Mouse (Mus musculus): Measurements from ENCODE around the gene Man1b1. TPM values are rescaled to one million over a fixed set of nuclear protein-coding genes. Genes with fewer than 3 reads are reported as not detected.

Man1b1 gene
- polyA plus RNA-seq, 1 experiment from 2014 or later: 53.2 TPM

- no peaks in the 10 kb centered on the region for H3K9me3 ChIP-seq (replicated peaks)
- H3K9ac ChIP-seq: no peak overlapping the region
- H3K27ac ChIP-seq: no peak overlapping the region
- peaks cover 35% of the 10 kb centered on the region for H3K4me1 ChIP-seq
- no peak for ATAC-seq (replicated peaks; ENCODE audit: low FRiP score)
- 18% methylated on average over 16 of the region's 16 CpGs for WGBS
- peak overlapping the region; percentile 52 for H3K4me2 ChIP-seq
- no peaks in the 10 kb centered on the region for H3K36me3 ChIP-seq
- peaks cover 91% of the 10 kb centered on the region for H3K27me3 ChIP-seq
- H3K4me3 ChIP-seq (replicated peaks): peak overlapping the region; percentile 15; the same call in 1 of the 2 replicates
Observed at GRCm38 (mm10) chr2:25400291-25400690, 68.2 kb downstream of the Man1b1 start.

- Histone ChIP-seq H3K9ac (no peak overlapping the region), H3K9me3 (replicated peaks) (no peaks in the 10 kb centered on the region), H3K4me3 (replicated peaks) (peak overlapping the region; percentile 15; the same call in 1 of the 2 replicates), H3K4me1 (peaks cover 30% of the 10 kb centered on the region), H3K27me3 (peaks cover 86% of the 10 kb centered on the region), H3K36me3 (no peaks in the 10 kb centered on the region), H3K4me2 (peak overlapping the region; percentile 52), H3K27ac (no peak overlapping the region)
- no peak for ATAC-seq (replicated peaks; ENCODE audit: low FRiP score)
- WGBS: 2% methylated on average over 17 of the region's 17 CpGs
Observed at GRCm38 (mm10) chr2:25400764-25401163, 68.6 kb downstream of the Man1b1 start.

Other genes with a start within 250 kb of the Man1b1 start
- gene Noxa1, start 237.2 kb upstream of the Man1b1 start, polyA plus RNA-seq (2015; fragmentation: Nextera tagmentation; extraction: Ambion mirVana): 0.77 and 1.1 TPM in 2 replicates
- gene Nrarp, start 151.6 kb upstream of the Man1b1 start, polyA plus RNA-seq (2015; fragmentation: Nextera tagmentation; extraction: Ambion mirVana): 21.8 and 23.7 TPM in 2 replicates
- gene Tor4a, start 135.5 kb upstream of the Man1b1 start, polyA plus RNA-seq (2015; fragmentation: Nextera tagmentation; extraction: Ambion mirVana): 11.7 and 14.1 TPM in 2 replicates
- gene Nelfb, start 120.8 kb upstream of the Man1b1 start, polyA plus RNA-seq (2015; fragmentation: Nextera tagmentation; extraction: Ambion mirVana): 114 and 124 TPM in 2 replicates
- 0.23 and 0.55 TPM in 2 replicates for gene Stpg3, start 117.7 kb upstream of the Man1b1 start, polyA plus RNA-seq (2015; fragmentation: Nextera tagmentation; extraction: Ambion mirVana)
- 1.4 and 1.9 TPM in 2 replicates for gene Fam166a, start 113.6 kb upstream of the Man1b1 start, polyA plus RNA-seq (2015; fragmentation: Nextera tagmentation; extraction: Ambion mirVana)
- 555 and 581 TPM in 2 replicates for gene Tubb4b, start 107.6 kb upstream of the Man1b1 start, polyA plus RNA-seq (2015; fragmentation: Nextera tagmentation; extraction: Ambion mirVana)
- 0.78 and 0.99 TPM in 2 replicates for gene Slc34a3, start 98.0 kb upstream of the Man1b1 start, polyA plus RNA-seq (2015; fragmentation: Nextera tagmentation; extraction: Ambion mirVana)
- 0.31 and 0.41 TPM in 2 replicates for gene Rnf224, start 95.6 kb upstream of the Man1b1 start, polyA plus RNA-seq (2015; fragmentation: Nextera tagmentation; extraction: Ambion mirVana)
- 20.7 and 21.8 TPM in 2 replicates for gene Rnf208, start 90.1 kb upstream of the Man1b1 start, polyA plus RNA-seq (2015; fragmentation: Nextera tagmentation; extraction: Ambion mirVana)
- gene Cysrt1, start 89.9 kb upstream of the Man1b1 start, polyA plus RNA-seq (2015; fragmentation: Nextera tagmentation; extraction: Ambion mirVana): 0.51 and 0.55 TPM in 2 replicates
- gene AL732309.1, start 85.5 kb upstream of the Man1b1 start, polyA plus RNA-seq (2015; fragmentation: Nextera tagmentation; extraction: Ambion mirVana): 5.3 and 5.4 TPM in 2 replicates
- 23.4 and 23.6 TPM in 2 replicates for gene Tmem203, start 76.9 kb upstream of the Man1b1 start, polyA plus RNA-seq (2015; fragmentation: Nextera tagmentation; extraction: Ambion mirVana)
- gene Tprn, start 69.7 kb upstream of the Man1b1 start, polyA plus RNA-seq (2015; fragmentation: Nextera tagmentation; extraction: Ambion mirVana): 9.2 and 11.3 TPM in 2 replicates
- 204 and 207 TPM in 2 replicates for gene Ssna1, start 59.9 kb upstream of the Man1b1 start, polyA plus RNA-seq (2015; fragmentation: Nextera tagmentation; extraction: Ambion mirVana)
- gene Anapc2, start 59.9 kb upstream of the Man1b1 start, polyA plus RNA-seq (2015; fragmentation: Nextera tagmentation; extraction: Ambion mirVana): 123 and 129 TPM in 2 replicates
- not detected in 2 replicates for gene Tmem210, start 44.2 kb upstream of the Man1b1 start, polyA plus RNA-seq (2015; fragmentation: Nextera tagmentation; extraction: Ambion mirVana)
- 0.46 TPM in 1 of 2 replicates, not detected in the other for gene Lrrc26, start 42.4 kb upstream of the Man1b1 start, polyA plus RNA-seq (2015; fragmentation: Nextera tagmentation; extraction: Ambion mirVana)
- gene Grin1, start 13.2 kb upstream of the Man1b1 start, polyA plus RNA-seq (2015; fragmentation: Nextera tagmentation; extraction: Ambion mirVana): 0.53 and 0.71 TPM in 2 replicates
- gene Dpp7, start 24.0 kb downstream of the Man1b1 start, polyA plus RNA-seq (2015; fragmentation: Nextera tagmentation; extraction: Ambion mirVana): 23.4 TPM in 2 replicates
- 24.9 and 27.3 TPM in 2 replicates for gene Uap1l1, start 33.3 kb downstream of the Man1b1 start, polyA plus RNA-seq (2015; fragmentation: Nextera tagmentation; extraction: Ambion mirVana)
- gene Sapcd2, start 40.0 kb downstream of the Man1b1 start, polyA plus RNA-seq (2015; fragmentation: Nextera tagmentation; extraction: Ambion mirVana): 40.4 and 42.7 TPM in 2 replicates
- 4.5 and 4.6 TPM in 2 replicates for gene Entpd2, start 63.5 kb downstream of the Man1b1 start, polyA plus RNA-seq (2015; fragmentation: Nextera tagmentation; extraction: Ambion mirVana)
- gene Npdc1, start 67.0 kb downstream of the Man1b1 start, polyA plus RNA-seq (2015; fragmentation: Nextera tagmentation; extraction: Ambion mirVana): 41.3 and 52.5 TPM in 2 replicates
- 0.08 and 0.18 TPM in 2 replicates for gene Fut7, start 90.9 kb downstream of the Man1b1 start, polyA plus RNA-seq (2015; fragmentation: Nextera tagmentation; extraction: Ambion mirVana)
- 11.0 and 11.1 TPM in 2 replicates for gene Abca2, start 96.4 kb downstream of the Man1b1 start, polyA plus RNA-seq (2015; fragmentation: Nextera tagmentation; extraction: Ambion mirVana)
- gene Clic3, start 124.5 kb downstream of the Man1b1 start, polyA plus RNA-seq (2015; fragmentation: Nextera tagmentation; extraction: Ambion mirVana): 3.6 and 3.9 TPM in 2 replicates
- gene Paxx, start 128.8 kb downstream of the Man1b1 start, polyA plus RNA-seq (2015; fragmentation: Nextera tagmentation; extraction: Ambion mirVana): 30.4 and 31.8 TPM in 2 replicates
- 1.6 and 2.2 TPM in 2 replicates for gene Ptgds, start 137.7 kb downstream of the Man1b1 start, polyA plus RNA-seq (2015; fragmentation: Nextera tagmentation; extraction: Ambion mirVana)
- gene Lcn12, start 161.6 kb downstream of the Man1b1 start, polyA plus RNA-seq (2015; fragmentation: Nextera tagmentation; extraction: Ambion mirVana): not detected in 2 replicates
- 85.1 and 96.1 TPM in 2 replicates for gene Fbxw5, start 168.4 kb downstream of the Man1b1 start, polyA plus RNA-seq (2015; fragmentation: Nextera tagmentation; extraction: Ambion mirVana)
- gene C8g, start 169.4 kb downstream of the Man1b1 start, polyA plus RNA-seq (2015; fragmentation: Nextera tagmentation; extraction: Ambion mirVana): 6.3 and 7.8 TPM in 2 replicates
- gene Traf2, start 214.6 kb downstream of the Man1b1 start, polyA plus RNA-seq (2015; fragmentation: Nextera tagmentation; extraction: Ambion mirVana): 36.0 and 37.3 TPM in 2 replicates
- gene Edf1, start 225.5 kb downstream of the Man1b1 start, polyA plus RNA-seq (2015; fragmentation: Nextera tagmentation; extraction: Ambion mirVana): 373 and 392 TPM in 2 replicates
- 8.4 and 10.1 TPM in 2 replicates for gene Mamdc4, start 242.5 kb downstream of the Man1b1 start, polyA plus RNA-seq (2015; fragmentation: Nextera tagmentation; extraction: Ambion mirVana)
- gene Phpt1, start 242.9 kb downstream of the Man1b1 start, polyA plus RNA-seq (2015; fragmentation: Nextera tagmentation; extraction: Ambion mirVana): 184 and 197 TPM in 2 replicates
- gene Ajm1, start 249.4 kb downstream of the Man1b1 start, polyA plus RNA-seq (2015; fragmentation: Nextera tagmentation; extraction: Ambion mirVana): 0.15 and 0.21 TPM in 2 replicates